ENCODE assay signal across 12 mouse cellular contexts in the genomic region with DNA sequence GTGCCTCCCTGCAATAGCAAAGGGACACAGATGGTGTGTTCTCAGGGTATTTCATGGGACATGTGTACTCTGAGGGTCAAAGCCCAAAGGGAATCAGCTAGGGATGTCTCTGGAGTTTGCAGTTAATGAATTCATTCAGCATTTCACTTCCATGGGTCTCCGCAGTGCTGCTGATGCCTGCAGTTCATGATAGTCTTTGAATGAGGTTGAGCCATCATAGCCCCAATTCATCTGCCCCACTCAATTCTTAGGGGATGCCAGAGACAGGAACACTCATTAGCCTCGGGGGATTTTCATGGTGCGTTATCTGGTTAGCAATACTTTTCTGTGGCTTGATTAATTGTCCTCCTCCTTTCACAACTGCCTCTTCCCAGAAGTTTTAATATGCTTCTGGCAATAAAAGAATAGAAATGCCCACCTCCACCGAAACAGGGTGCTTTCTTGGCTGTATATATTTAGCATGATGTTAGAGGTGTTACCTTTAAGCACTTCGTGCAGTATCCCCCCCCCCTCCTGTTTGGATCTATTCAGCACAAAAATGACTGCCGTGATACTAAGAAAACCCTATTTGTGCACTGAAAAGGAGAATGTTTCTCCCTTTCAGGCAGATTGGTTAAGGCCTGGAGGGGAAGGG.
DNase-seq lines count a peak whose midpoint lies in the region; ATAC-seq and TF ChIP-seq lines count a peak whose summit lies in the region.
"Had no signal": no experiment of that assay in that cellular context is flagged by ENCODE, and none has a peak within 500 bp of the region (broad histone marks: within the 10 kb centered on the region; RNA-seq: fewer than 3 reads in every experiment).

No protein-coding gene starts in this region.

- WGBS in embryonic facial prominence, embryonic 14.5 days: 40% methylated on average over 6 of the region's 6 CpGs
- WGBS in hindbrain, embryonic 14.5 days: 35% methylated on average over 6 of the region's 6 CpGs
- WGBS in midbrain, postnatal 0 days: 36% methylated on average over 6 of the region's 6 CpGs

- no peaks in the 10 kb centered on the region for H3K36me3 ChIP-seq in embryonic facial prominence, embryonic 14.5 days (ENCODE audit: control insufficient read depth, insufficient read depth, low read length)
- no peaks in the 10 kb centered on the region for H3K36me3 ChIP-seq in hindbrain, embryonic 14.5 days (replicated peaks; ENCODE audit: control insufficient read depth, insufficient read depth)
- H3K36me3 ChIP-seq in midbrain, postnatal 0 days (ENCODE audit: insufficient read depth, low read length): no peaks in the 10 kb centered on the region

- peak; percentile 78 for DNase-seq in brain, embryonic 14.5 days (ENCODE audit: low read depth)
- DNase-seq in embryonic facial prominence, embryonic 14.5 days (ENCODE audit: low spot score): no peak
- DNase-seq in hindbrain, embryonic 14.5 days (ENCODE audit: low spot score): no peak
- no peak for DNase-seq in midbrain, postnatal 0 days (ENCODE audit: low spot score)
- DNase-seq in left cerebral cortex, adult 9 months (ENCODE audit: low spot score in 2 of 2): no peak
- DNase-seq in layer of hippocampus, adult 9-10 months (ENCODE audit: low spot score): no peak
- DNase-seq in adrenal gland, adult 2 months: no peak
- DNase-seq: cerebellum, adult 2 months; gastrocnemius, adult 2 months; thymus, postnatal 36 days had no signal

- no peaks in the 10 kb centered on the region for H3K4me1 ChIP-seq in embryonic facial prominence, embryonic 14.5 days (ENCODE audit: control insufficient read depth, insufficient read depth, low read length)
- H3K4me1 ChIP-seq in hindbrain, embryonic 14.5 days (replicated peaks; ENCODE audit: control insufficient read depth, insufficient read depth, low read length): no peaks in the 10 kb centered on the region; the same call in 1 of the 2 replicates
- no peaks in the 10 kb centered on the region for H3K4me1 ChIP-seq in midbrain, postnatal 0 days (ENCODE audit: insufficient read depth, low read length)

- no peak for ATAC-seq in embryonic facial prominence, embryonic 14.5 days (ENCODE audit: low read depth)
- no peak for ATAC-seq in hindbrain, embryonic 14.5 days (ENCODE audit: low FRiP score)
- no peak for ATAC-seq in midbrain, postnatal 0 days (ENCODE audit: low FRiP score)

- no peaks in the 10 kb centered on the region for H3K9me3 ChIP-seq in embryonic facial prominence, embryonic 14.5 days (ENCODE audit: control insufficient read depth, low read length)
- H3K9me3 ChIP-seq in hindbrain, embryonic 14.5 days (ENCODE audit: control insufficient read depth, low read length): no peaks in the 10 kb centered on the region
- H3K9me3 ChIP-seq in midbrain, postnatal 0 days (ENCODE audit: low read length): no peaks in the 10 kb centered on the region

- TF ChIP-seq POLR2A in brain, embryonic 14.5 days (IDR thresholded peaks at IDR 0.05; ENCODE audit: borderline replicate concordance, extremely low read depth, insufficient read depth, insufficient read length, poor library complexity, severe bottlenecking): no peak

- H3K4me2 ChIP-seq in embryonic facial prominence, embryonic 14.5 days (ENCODE audit: low read depth, low read length): peak overlapping the region; percentile 38; the same call in 1 of the 2 replicates
- peak overlapping the region; percentile 35 for H3K4me2 ChIP-seq in hindbrain, embryonic 14.5 days (replicated peaks)
- peak overlapping the region; percentile 33; the same call in 1 of the 2 replicates for H3K4me2 ChIP-seq in midbrain, postnatal 0 days (ENCODE audit: low read depth, low read length, poor library complexity, severe bottlenecking)
- H3K4me2 ChIP-seq: heart, embryonic 11.5 days had no signal

- no peak for TF ChIP-seq CTCF in brain, embryonic 14.5 days (IDR thresholded peaks at IDR 0.05; ENCODE audit: borderline replicate concordance, extremely low read depth, insufficient read depth, insufficient read length)
- TF ChIP-seq CTCF in midbrain, postnatal 0 days (IDR thresholded peaks at IDR 0.05): no peak

- H3K4me3 ChIP-seq in embryonic facial prominence, embryonic 14.5 days (ENCODE audit: low read depth, low read length): no peak overlapping the region
- H3K4me3 ChIP-seq in hindbrain, embryonic 14.5 days (replicated peaks; ENCODE audit: low read length): no peak overlapping the region
- no peak overlapping the region for H3K4me3 ChIP-seq in midbrain, postnatal 0 days (ENCODE audit: low read depth, low read length)

- H3K9ac ChIP-seq in embryonic facial prominence, embryonic 14.5 days (ENCODE audit: low read depth, low read length): no peak overlapping the region; the same call in 1 of the 2 replicates
- no peak overlapping the region for H3K9ac ChIP-seq in hindbrain, embryonic 14.5 days
- H3K9ac ChIP-seq in midbrain, postnatal 0 days (replicated peaks; ENCODE audit: low read length, poor library complexity, severe bottlenecking): no peak overlapping the region

- H3K27ac ChIP-seq in embryonic facial prominence, embryonic 14.5 days (replicated peaks; ENCODE audit: low read depth, low read length): peak overlapping the region; percentile 56
- H3K27ac ChIP-seq in hindbrain, embryonic 14.5 days: no peak overlapping the region
- H3K27ac ChIP-seq in midbrain, postnatal 0 days (ENCODE audit: low read depth, low read length): no peak overlapping the region
- H3K27ac ChIP-seq: macrophage had no signal

- no peaks in the 10 kb centered on the region for H3K27me3 ChIP-seq in embryonic facial prominence, embryonic 14.5 days (replicated peaks; ENCODE audit: control insufficient read depth, insufficient read depth, low read length)
- no peaks in the 10 kb centered on the region for H3K27me3 ChIP-seq in hindbrain, embryonic 14.5 days (ENCODE audit: control insufficient read depth, insufficient read depth, low read length)
- no peaks in the 10 kb centered on the region for H3K27me3 ChIP-seq in midbrain, postnatal 0 days (ENCODE audit: insufficient read depth, low read length)
